Mouse (Mus musculus) kidney, adult 8-10 months (tissue): ENCODE results near the gene Gm11099.

ENCODE experiments used
- DNase-seq, 2 experiments: peaks; one replicate each; pipeline ENCODE4 v3.0.0; 2022

Gene Gm11099

DNA sequence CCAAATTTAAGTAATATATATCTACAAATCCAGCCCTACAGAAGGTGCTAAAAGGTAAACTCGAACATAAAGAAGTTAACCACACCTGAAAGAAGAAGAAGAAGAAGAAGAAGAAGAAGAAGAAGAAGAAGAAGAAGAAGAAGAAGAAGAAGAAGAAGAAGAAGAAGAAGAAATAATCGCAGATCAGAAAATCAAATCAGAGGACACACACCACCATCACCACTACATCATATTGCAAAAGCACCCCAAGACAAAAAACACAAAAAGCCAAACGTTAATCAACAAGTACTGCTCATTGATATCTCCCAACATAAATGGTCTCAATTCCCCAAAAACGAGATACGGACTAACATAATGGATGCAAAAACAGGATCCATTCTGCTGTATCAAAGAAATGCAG is at the start of gene Gm11099:
Gene Gm11099 (plus strand): TSS at position 301 of the 400 bp plus-strand sequence.
- no peak for DNase-seq

DNA sequence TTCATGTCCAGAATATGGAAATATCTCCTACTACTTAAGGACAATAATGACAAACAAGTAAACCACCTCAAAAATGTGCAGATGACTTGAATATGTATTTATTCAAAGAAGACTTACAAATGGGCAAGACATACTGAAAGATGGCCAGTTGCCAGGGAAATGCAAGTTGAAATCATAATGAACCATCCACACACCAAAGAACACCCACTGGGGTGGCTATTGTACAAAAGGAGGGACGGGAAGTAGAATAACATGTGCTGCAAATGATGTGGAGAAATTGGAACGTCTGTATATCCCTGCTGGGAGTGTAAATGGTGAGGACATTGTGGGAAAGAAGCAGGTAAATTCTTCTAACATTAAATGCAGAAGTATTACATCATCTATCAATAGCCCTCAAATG is 46.3 kb upstream of the Gm11099 start:
- DNase-seq: no peak

- no peak for DNase-seq
Observed at GRCm38 (mm10) chr2:58828910-58829600, 30.2 kb upstream of the Gm11099 start.

GRCm38 (mm10) chr2:58829981-58830742 is 29.1 kb upstream of the Gm11099 start:
- peak; percentile 62 to 76 for DNase-seq

GRCm38 (mm10) chr2:58832253-58832980 is 26.8 kb upstream of the Gm11099 start:
- peak; percentile 65 to 74 for DNase-seq

- DNase-seq: peak; percentile 42 to 84
Observed at GRCm38 (mm10) chr2:58841021-58841420, 18.2 kb upstream of the Gm11099 start.

GRCm38 (mm10) chr2:58842443-58842842 is 16.8 kb upstream of the Gm11099 start:
- no peak for DNase-seq

GRCm38 (mm10) chr2:58844499-58844898 is 14.7 kb upstream of the Gm11099 start:
- no peak for DNase-seq

DNA sequence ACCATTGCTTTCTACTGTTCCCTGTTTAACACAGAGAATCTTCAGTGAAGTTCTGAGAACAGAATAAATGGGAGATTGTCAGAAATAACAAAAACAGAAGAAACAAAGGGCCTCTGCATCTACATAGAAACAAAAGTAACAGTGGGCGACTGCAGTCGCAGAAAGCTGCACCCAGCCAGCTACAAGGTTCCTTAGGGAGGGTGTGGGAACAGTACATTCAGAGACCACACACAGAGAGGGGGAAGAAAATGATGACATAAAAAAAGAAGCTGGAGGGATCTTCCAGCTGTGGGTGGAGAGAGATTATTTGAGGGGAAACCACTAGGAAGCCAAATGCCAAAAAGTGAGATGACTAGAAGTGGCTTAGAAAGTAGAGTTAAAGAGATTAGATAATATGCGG is 20.6 kb downstream of the Gm11099 start:
- DNase-seq: no peak

GRCm38 (mm10) chr2:58905057-58905456 is 45.8 kb downstream of the Gm11099 start:
- no peak for DNase-seq

- no peak for DNase-seq
Observed at GRCm38 (mm10) chr2:58906814-58907516, 47.7 kb downstream of the Gm11099 start.

GRCm38 (mm10) chr2:58912339-58912738 is 53.1 kb downstream of the Gm11099 start:
- DNase-seq: no peak

DNA sequence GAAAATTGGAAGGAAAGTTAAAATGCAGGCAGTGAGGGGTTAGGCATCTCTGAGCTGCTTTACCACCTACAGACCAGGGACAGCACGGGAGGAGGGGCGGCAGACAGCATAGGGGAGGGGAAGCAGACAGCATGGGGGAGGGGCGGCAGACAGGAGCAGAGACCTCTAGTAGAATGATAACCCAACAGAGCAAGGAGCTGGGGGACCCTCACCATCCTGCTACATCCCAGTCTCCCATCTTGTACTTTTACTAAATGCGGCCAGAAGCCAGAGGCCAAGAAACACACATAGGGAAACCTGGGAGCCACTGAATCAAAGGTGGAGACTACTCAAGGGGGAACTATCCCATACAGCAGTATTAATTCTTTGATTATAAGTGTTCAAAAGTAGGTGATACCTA is 59.1 kb downstream of the Gm11099 start:
- DNase-seq: no peak

- DNase-seq: no peak
Observed at GRCm38 (mm10) chr2:58925551-58925950, 66.3 kb downstream of the Gm11099 start.

DNA sequence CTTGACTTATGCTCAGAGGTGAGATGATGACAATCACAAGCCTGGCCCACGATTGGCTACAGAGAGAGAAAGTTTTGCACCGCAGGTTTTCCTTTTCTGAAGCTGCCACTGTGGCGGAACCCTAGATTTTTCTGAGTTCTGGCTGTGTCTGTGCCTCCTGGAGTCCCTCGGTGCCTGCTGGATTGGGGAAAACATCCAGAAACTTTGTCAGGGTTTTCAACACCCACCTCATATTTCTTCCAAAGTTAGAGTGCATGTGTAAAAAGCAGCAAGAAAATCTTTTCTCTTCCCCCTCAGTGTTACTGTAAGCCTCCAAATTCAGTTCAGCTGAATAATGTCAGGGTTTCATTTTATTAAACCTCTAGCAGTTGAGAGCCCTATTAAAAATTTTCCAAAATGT is 82.1 kb downstream of the Gm11099 start:
- DNase-seq: no peak

GRCm38 (mm10) chr2:58948796-58949195 is 89.6 kb downstream of the Gm11099 start:
- no peak for DNase-seq

DNA sequence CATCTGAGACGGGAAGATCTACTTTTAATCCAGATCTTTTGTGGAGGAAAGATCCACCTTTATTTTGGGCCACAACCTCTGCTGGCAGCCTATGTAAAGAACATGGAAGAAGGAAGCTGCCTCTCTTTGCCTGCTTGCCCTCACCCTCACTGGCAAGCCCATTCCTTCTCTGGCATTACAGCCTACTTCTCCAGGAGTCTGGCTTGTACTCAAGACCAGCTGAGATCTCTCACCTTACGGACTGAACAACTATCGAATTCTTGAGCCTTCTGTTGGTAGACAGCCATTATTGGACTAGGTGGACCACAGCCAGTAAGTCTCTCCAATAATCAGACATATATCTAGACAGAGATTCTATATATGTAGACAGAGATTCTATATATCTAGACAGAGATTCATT is 92.9 kb downstream of the Gm11099 start:
- no peak for DNase-seq

- no peak for DNase-seq
Observed at GRCm38 (mm10) chr2:58956351-58956750, 97.1 kb downstream of the Gm11099 start.

DNA sequence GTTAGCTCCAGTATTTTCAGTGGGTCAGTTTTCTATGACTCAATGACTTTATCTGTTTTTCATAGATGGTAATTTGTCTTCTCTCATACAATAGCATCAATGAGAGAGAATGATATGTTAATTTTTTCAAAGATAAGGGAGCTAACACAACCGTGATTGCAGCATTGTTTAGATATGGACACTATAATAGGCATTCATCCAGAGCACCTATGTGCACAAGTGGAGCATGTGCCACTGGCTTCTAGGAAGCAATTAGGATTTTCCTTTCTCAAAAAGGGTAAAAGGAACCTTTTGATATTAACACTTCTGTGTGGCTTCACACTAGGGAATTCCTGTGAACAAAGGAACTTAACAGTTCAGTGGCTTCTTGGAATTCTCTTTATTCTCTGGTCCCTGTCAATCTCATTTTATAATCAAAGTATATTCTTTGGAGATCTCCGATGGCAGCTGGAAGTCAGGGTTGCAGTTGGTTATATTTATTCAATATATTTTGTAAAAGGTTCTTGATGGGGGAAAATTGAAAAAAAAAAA is 97.6 kb downstream of the Gm11099 start:
- DNase-seq: no peak
